Mouse (Mus musculus): Measurements from ENCODE around the gene Trim46.

DNA sequence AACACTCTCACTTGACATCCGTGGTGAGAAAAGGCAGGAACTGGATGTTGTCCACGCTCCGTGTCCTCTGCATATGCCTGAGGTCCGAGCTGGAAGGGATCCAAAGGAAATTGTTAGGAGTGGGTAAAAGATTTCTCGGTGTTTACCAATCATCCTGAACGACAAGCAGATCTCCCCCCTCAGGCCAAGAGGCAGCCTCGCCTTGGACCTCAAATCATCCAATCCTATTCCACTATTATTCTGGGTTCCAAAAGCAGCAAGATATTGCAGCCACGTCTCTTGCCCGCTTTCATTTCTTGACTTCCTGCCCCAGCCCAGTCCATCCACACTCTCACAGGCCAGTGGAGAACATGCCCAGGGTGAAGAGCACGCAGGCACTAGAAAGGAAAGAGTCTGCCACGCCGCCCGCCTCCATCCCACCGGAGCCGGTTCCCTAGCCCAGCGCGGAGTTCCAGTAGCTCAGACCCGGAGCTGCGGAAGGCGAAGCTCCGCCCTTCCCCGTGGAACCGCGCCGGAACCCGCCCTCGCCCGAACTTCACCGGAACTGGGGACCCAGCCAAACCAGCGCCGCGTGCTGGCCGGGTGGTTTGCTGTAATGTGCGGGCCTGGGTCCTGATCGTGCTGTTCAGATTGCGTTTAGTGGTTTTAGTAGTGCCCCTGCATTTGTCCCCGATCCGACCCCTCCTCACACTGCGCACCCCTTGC is 24.1 kb upstream of the Trim46 start, which contains the start of gene Slc50a1:
- TF ChIP-seq REST (IDR thresholded peaks at IDR 0.05; ENCODE audit: insufficient read depth, insufficient read length): no peak
- TF ChIP-seq POLR2A (IDR thresholded peaks at IDR 0.05; ENCODE audit: insufficient read length, low read depth): peak; percentile 81
- no peak for TF ChIP-seq E2F4 (IDR thresholded peaks at IDR 0.05; ENCODE audit: insufficient read depth)
- no peak for TF ChIP-seq MAX (IDR thresholded peaks at IDR 0.05; ENCODE audit: low read depth)
- TF ChIP-seq MYOG (IDR thresholded peaks at IDR 0.05; ENCODE audit: control insufficient read depth in 1 of 3, insufficient read depth in 1 of 3, insufficient read length in 2 of 3, low read depth in 2 of 3): peak in 1 of 3 experiments; percentile 7
- no peak for TF ChIP-seq CEBPB (IDR thresholded peaks at IDR 0.05; ENCODE audit: insufficient read depth, poor library complexity, severe bottlenecking)
- TF ChIP-seq MYOD1 (IDR thresholded peaks at IDR 0.05; ENCODE audit: control insufficient read depth in 1 of 3, insufficient read length in 2 of 3, low read depth in 2 of 3): no peak
- TF ChIP-seq POLR2AphosphoS2 (IDR thresholded peaks at IDR 0.05; ENCODE audit: insufficient read length, low read depth): peak; percentile 86
- TF ChIP-seq USF1 (IDR thresholded peaks at IDR 0.05; ENCODE audit: low read depth): no peak
- no peak for TF ChIP-seq SRF (IDR thresholded peaks at IDR 0.05; ENCODE audit: control insufficient read depth, insufficient read length, low read depth)

All from myocyte (in vitro differentiated cells).